Mouse (Mus musculus): Measurements from ENCODE around the gene R3hdm2.
A peak's percentile ranks its signal among the peaks of the same experiment; 100 is the strongest.

The R3hdm2 gene

GRCm38 (mm10) chr10:127546505-127546904, 166.4 kb downstream of the R3hdm2 start:
- peak; percentile 20 for DNase-seq (ENCODE audit: low read depth)

GRCm38 (mm10) chr10:127548236-127548635, 168.1 kb downstream of the R3hdm2 start:
- no peak for DNase-seq (ENCODE audit: low read depth)
